Mouse (Mus musculus) hindbrain, embryonic 13.5 days (tissue): Measurements from ENCODE around the gene Olfr697. TPM values are rescaled to one million over a fixed set of nuclear protein-coding genes. Genes with fewer than 3 reads are reported as not detected.
"Not testable (repeated sequence)": the region's sequence is repeated elsewhere in the genome, so short reads cannot be mapped to it uniquely, and the experiment has no call there.

Experiments
- ATAC-seq: fragments of 200-750 bp; cut with Nextera tagmentation; 2 replicates; pipeline ENCODE4 v1.8.0; 2017; ENCODE audit warnings: moderate TSS enrichment; ENCODE audit not compliant: low FRiP score
- H3K27ac ChIP-seq: fragments of 300-500 bp; sonication (generic); 2 replicates; pipeline ENCODE4 v1.5.1; 2015; ENCODE audit warnings: inconsistent platforms, mild to moderate bottlenecking, moderate library complexity
- H3K27me3 ChIP-seq: fragments of 300-500 bp; sonication (generic); 2 replicates; pipeline ENCODE4 v1.6.1; 2015; ENCODE audit warnings: mild to moderate bottlenecking, inconsistent platforms
- H3K36me3 ChIP-seq: fragments of 300-500 bp; sonication (generic); 2 replicates; pipeline ENCODE4 v1.6.1; 2015; ENCODE audit warnings: mild to moderate bottlenecking, inconsistent platforms
- H3K4me1 ChIP-seq: fragments of 300-500 bp; sonication (generic); replicated peaks from 2 replicates; pipeline ENCODE4 v1.6.1; 2015; ENCODE audit warnings: inconsistent platforms
- H3K4me2 ChIP-seq: fragments of 300-500 bp; sonication (generic); 2 replicates; pipeline ENCODE4 v1.6.1; 2015; ENCODE audit warnings: inconsistent platforms, mild to moderate bottlenecking, moderate library complexity
- H3K4me3 ChIP-seq: fragments of 300-500 bp; sonication (generic); 2 replicates; pipeline ENCODE4 v1.5.1; 2015; ENCODE audit warnings: mild to moderate bottlenecking, inconsistent platforms
- H3K9ac ChIP-seq: fragments of 300-500 bp; sonication (generic); 2 replicates; pipeline ENCODE4 v1.6.1; 2015; ENCODE audit warnings: mild to moderate bottlenecking, inconsistent platforms
- H3K9me3 ChIP-seq: fragments of 300-500 bp; sonication (generic); 2 replicates; pipeline ENCODE4 v1.6.1; 2016; ENCODE audit warnings: inconsistent platforms
- WGBS: fragments of 180-500 bp; shearing (Covaris S2); methylation state at CpG from one replicate; pipeline ENCODE4 v1.1.7; 2015; 5-methylcytosine and 5-hydroxymethylcytosine counted together
- polyA plus RNA-seq: library from polyadenylated mRNA; unstranded; fragments of >200 nt; fragmentation: Nextera tagmentation; extraction: Ambion mirVana; gene quantifications from 2 replicates; pipeline ENCODE4 v1.2.1, GENCODE M21; 2015

Gene Olfr697
- polyA plus RNA-seq: not detected in 2 replicates

- Histone ChIP-seq H3K4me3 (no peak within 1 kb of the TSS), H3K4me1 (no peaks in the 10 kb centered on the region), H3K4me2 (no peak within 1 kb of the TSS), H3K27ac (no peak within 1 kb of the TSS), H3K9me3 (no peaks in the 10 kb centered on the region), H3K9ac (no peak within 1 kb of the TSS), H3K36me3 (no peaks in the 10 kb centered on the region), H3K27me3 (no peaks in the 10 kb centered on the region)
- WGBS: 82% methylated on average over 1 of the region's 1 CpGs
- ATAC-seq: no peak
These were observed at the start of gene Olfr697 for GRCm38 (mm10) chr7:106742343-106742742. Olfr697 (minus strand) TSS chr7:106742443.

DNA sequence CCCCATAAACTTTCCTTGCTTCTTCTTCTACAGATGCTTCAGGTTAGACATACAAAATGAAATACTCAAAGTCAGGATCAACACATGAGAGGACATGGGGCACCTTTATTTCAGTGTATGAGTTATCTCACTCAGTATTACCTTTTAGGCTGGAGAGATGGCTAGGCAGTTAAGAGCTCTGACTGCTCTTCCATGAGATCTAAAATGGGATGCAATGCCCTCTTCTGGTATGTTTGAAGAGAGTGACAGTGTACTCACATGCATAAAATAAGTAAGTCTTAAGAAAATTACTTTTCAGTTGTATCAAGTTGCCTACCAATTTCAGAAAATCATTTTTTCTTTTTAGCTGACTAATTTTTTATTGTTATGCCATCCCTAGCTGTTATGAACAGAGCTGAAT, 46.1 kb upstream of the Olfr697 start:
- Histone ChIP-seq H3K27ac (no peak overlapping the region), H3K9ac (no peak overlapping the region), H3K4me3 (no peak overlapping the region), H3K36me3 (no peaks in the 10 kb centered on the region), H3K27me3 (no peaks in the 10 kb centered on the region), H3K9me3 (no peaks in the 10 kb centered on the region), H3K4me1 (no peaks in the 10 kb centered on the region), H3K4me2 (no peak overlapping the region)
- no peak for ATAC-seq

DNA sequence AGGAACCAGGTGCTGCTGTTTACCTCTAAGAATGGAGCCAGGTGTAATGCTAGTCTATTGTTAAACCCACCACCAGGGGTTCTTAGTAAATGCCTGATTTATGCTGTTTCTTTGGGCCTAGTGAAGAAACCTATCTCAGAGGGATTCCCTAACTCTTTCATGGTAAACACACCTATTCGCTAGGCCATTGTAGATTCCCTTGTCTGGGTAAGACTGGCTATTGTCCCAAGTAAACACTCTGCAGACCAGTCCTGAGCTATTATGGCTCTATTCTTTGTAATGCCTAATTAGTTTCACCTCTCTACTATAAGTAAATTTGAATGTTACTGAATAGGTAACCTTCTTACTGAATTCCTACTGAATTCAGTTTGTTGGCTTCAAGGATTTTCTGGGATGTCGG, 18.8 kb upstream of the Olfr697 start:
- H3K4me2 ChIP-seq, H3K27ac ChIP-seq, H3K9ac ChIP-seq, H3K36me3 ChIP-seq, H3K4me1 ChIP-seq, H3K9me3 ChIP-seq, ATAC-seq, H3K27me3 ChIP-seq, H3K4me3 ChIP-seq: not testable (repeated sequence)
- WGBS: 95% methylated on average over 2 of the region's 2 CpGs

GRCm38 (mm10) chr7:106758800-106759199, 16.6 kb upstream of the Olfr697 start:
- H3K27me3 ChIP-seq: no peaks in the 10 kb centered on the region
- 95% methylated on average over 2 of the region's 2 CpGs for WGBS
- no peaks in the 10 kb centered on the region for H3K4me1 ChIP-seq
- no peaks in the 10 kb centered on the region for H3K36me3 ChIP-seq
- ATAC-seq: no peak
- no peak overlapping the region for H3K4me2 ChIP-seq
- no peak overlapping the region for H3K4me3 ChIP-seq
- H3K9me3 ChIP-seq: peaks cover 7% of the 10 kb centered on the region; the same call in 1 of the 2 replicates
- H3K9ac ChIP-seq: no peak overlapping the region
- no peak overlapping the region for H3K27ac ChIP-seq

DNA sequence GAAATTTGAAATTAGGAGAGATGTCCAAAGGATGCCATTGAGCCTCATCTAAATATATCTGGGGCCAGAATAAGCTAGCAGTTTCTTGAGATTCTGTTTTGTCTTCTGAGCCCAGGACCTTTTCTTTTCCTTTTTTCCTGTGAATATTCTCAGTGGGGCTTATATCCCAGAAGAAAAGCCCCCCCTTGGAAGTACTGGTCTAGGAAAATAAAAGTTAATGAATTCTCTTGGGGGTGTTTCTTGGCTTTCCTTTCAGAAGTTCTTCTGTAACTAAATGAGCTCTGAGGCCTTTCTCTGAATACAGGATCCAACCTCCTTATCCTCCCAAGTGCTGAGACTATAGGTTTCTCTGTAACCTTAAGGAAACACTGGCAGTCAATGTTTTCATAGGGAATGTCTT, 13.1 kb upstream of the Olfr697 start, which contains the start of gene Olfr698:
TSS of gene Olfr698 (minus strand) at position 101 of the 400 bp plus-strand sequence.
- ATAC-seq: no peak
- Histone ChIP-seq H3K4me2 (no peak within 1 kb of the TSS), H3K9me3 (no peaks in the 10 kb centered on the region)

GRCm38 (mm10) chr7:106745811-106746210, 3.6 kb upstream of the Olfr697 start:
- ATAC-seq: no peak
- no peaks in the 10 kb centered on the region for H3K9me3 ChIP-seq
- H3K36me3 ChIP-seq: no peaks in the 10 kb centered on the region
- H3K4me3 ChIP-seq: no peak overlapping the region
- H3K27me3 ChIP-seq: no peaks in the 10 kb centered on the region
- 88% methylated on average over 5 of the region's 5 CpGs for WGBS
- no peak overlapping the region for H3K9ac ChIP-seq
- no peak overlapping the region for H3K27ac ChIP-seq
- no peak overlapping the region for H3K4me2 ChIP-seq
- H3K4me1 ChIP-seq: no peaks in the 10 kb centered on the region

More for the DNA sequence above, 13.1 kb upstream of the Olfr697 start, which contains the start of gene Olfr698:
- H3K9ac ChIP-seq: no peak within 1 kb of the TSS
- no peaks in the 10 kb centered on the region for H3K27me3 ChIP-seq
- H3K36me3 ChIP-seq: no peaks in the 10 kb centered on the region
- H3K4me1 ChIP-seq: no peaks in the 10 kb centered on the region
- H3K27ac ChIP-seq: no peak within 1 kb of the TSS
- H3K4me3 ChIP-seq: no peak within 1 kb of the TSS

DNA sequence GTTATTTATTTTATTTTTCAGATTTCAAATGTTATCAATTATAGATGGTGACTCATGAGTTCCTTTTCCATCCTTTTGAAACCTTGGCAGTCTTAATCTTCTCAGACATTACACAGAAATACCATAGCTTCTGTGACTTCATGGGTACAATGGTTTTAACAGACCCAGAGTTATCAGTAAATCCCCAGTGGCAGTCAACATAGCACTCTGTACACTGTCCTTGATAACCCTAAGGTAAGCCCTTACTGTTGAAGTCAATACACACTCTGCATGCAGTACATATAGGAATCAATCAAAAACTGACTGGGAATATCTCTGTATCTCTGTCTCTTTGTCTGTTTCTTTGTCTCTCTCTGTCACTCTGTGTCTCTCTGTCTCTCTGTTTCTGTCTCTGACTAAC, 5.2 kb downstream of the Olfr697 start:
- no peaks in the 10 kb centered on the region for H3K4me1 ChIP-seq
- no peak overlapping the region for H3K9ac ChIP-seq
- no peaks in the 10 kb centered on the region for H3K9me3 ChIP-seq
- no peak overlapping the region for H3K4me3 ChIP-seq
- no peak for ATAC-seq
- H3K4me2 ChIP-seq: no peak overlapping the region
- H3K27ac ChIP-seq: no peak overlapping the region
- no peaks in the 10 kb centered on the region for H3K36me3 ChIP-seq
- no peaks in the 10 kb centered on the region for H3K27me3 ChIP-seq

DNA sequence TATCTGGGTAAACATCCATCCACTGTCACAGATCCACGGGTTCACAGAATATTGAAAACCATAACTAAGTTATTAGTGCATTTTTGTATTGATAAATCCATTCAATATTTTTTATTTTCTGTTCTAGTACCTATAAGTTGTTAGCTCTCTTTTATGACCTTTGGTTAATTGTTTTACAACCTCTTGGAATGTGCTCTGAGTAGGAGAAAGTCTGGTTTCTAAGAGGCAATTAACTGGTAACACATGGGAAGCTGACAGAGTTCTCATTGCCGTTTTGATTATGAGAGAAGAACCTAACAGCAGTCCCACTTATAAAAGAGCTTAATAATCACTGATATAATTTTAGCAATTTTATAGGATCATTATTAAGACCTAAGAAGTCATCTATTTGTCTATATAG, 8.5 kb downstream of the Olfr697 start:
- 77% methylated on average over 2 of the region's 2 CpGs for WGBS
- Histone ChIP-seq H3K4me3 (no peak overlapping the region), H3K4me1 (no peaks in the 10 kb centered on the region), H3K27me3 (no peaks in the 10 kb centered on the region), H3K4me2 (no peak overlapping the region), H3K27ac (no peak overlapping the region), H3K36me3 (no peaks in the 10 kb centered on the region), H3K9me3 (no peaks in the 10 kb centered on the region), H3K9ac (no peak overlapping the region)
- ATAC-seq: no peak

- not testable (repeated sequence) for H3K4me3 ChIP-seq, H3K9me3 ChIP-seq, ATAC-seq, H3K9ac ChIP-seq, H3K4me2 ChIP-seq, H3K27ac ChIP-seq, H3K4me1 ChIP-seq, H3K36me3 ChIP-seq, H3K27me3 ChIP-seq
- WGBS: 92% methylated on average over 2 of the region's 2 CpGs
These were observed 16.6 kb downstream of the Olfr697 start for GRCm38 (mm10) chr7:106725654-106726053.

GRCm38 (mm10) chr7:106716296-106716695, 25.9 kb downstream of the Olfr697 start, which contains the start of gene Olfr695:
Olfr695 (minus strand) TSS chr7:106716396.
- H3K9ac ChIP-seq: no peak within 1 kb of the TSS

DNA sequence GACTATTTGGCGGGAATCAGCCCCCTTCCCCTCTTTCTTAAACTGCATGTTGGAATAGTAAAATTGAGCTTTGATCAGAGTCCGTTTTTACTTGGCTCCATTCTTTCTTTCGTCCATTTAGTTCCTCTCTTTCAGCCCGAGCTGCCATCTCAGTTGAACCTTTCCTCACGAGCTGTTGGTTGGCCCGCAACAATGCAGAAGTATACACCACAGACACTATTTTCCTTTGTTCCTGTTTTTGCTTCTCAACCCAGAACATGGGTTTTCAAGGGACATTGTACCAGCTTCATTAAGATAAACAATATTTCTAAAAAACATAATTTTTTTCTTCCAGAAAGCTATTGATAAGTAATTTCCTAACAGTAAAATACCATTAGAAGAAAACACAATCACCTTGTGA, 30.8 kb downstream of the Olfr697 start:
- WGBS: 81% methylated on average over 6 of the region's 6 CpGs
- no peaks in the 10 kb centered on the region for H3K4me1 ChIP-seq
- no peak for ATAC-seq

More at GRCm38 (mm10) chr7:106716296-106716695, 25.9 kb downstream of the Olfr697 start, which contains the start of gene Olfr695:
- H3K27me3 ChIP-seq: no peaks in the 10 kb centered on the region
- H3K4me2 ChIP-seq: no peak within 1 kb of the TSS
- ATAC-seq: no peak
- H3K36me3 ChIP-seq: no peaks in the 10 kb centered on the region
- no peaks in the 10 kb centered on the region for H3K9me3 ChIP-seq
- H3K4me3 ChIP-seq: no peak within 1 kb of the TSS
- no peak within 1 kb of the TSS for H3K27ac ChIP-seq
- no peaks in the 10 kb centered on the region for H3K4me1 ChIP-seq

GRCm38 (mm10) chr7:106707705-106708104, 34.5 kb downstream of the Olfr697 start:
- 88% methylated on average over 10 of the region's 10 CpGs for WGBS
- not testable (repeated sequence) for H3K9me3 ChIP-seq, H3K36me3 ChIP-seq, ATAC-seq, H3K4me3 ChIP-seq, H3K27ac ChIP-seq, H3K4me2 ChIP-seq, H3K27me3 ChIP-seq, H3K4me1 ChIP-seq, H3K9ac ChIP-seq

More for the DNA sequence above, 30.8 kb downstream of the Olfr697 start:
- Histone ChIP-seq H3K9me3 (0 out of 2 replicates have a peak, but pooled peaks cover 1% of the 10 kb centered on the region), H3K27ac (no peak overlapping the region), H3K27me3 (no peaks in the 10 kb centered on the region), H3K4me3 (no peak overlapping the region), H3K9ac (no peak overlapping the region), H3K36me3 (no peaks in the 10 kb centered on the region), H3K4me2 (no peak overlapping the region)

GRCm38 (mm10) chr7:106696891-106697290, 45.4 kb downstream of the Olfr697 start:
- H3K4me1 ChIP-seq: no peaks in the 10 kb centered on the region
- peaks cover 8% of the 10 kb centered on the region; the same call in 1 of the 2 replicates for H3K9me3 ChIP-seq
- H3K27me3 ChIP-seq: no peaks in the 10 kb centered on the region
- no peak overlapping the region for H3K4me3 ChIP-seq
- no peaks in the 10 kb centered on the region for H3K36me3 ChIP-seq
- no peak for ATAC-seq
- H3K27ac ChIP-seq: no peak overlapping the region
- no peak overlapping the region for H3K9ac ChIP-seq
- no peak overlapping the region for H3K4me2 ChIP-seq
- 76% methylated on average over 1 of the region's 1 CpGs for WGBS
